Mouse (Mus musculus): ENCODE measurements around the gene Znrf2. TPM values are rescaled to one million over a fixed set of nuclear protein-coding genes. Genes with fewer than 3 reads are reported as not detected.
A peak's percentile ranks its signal among the peaks of the same experiment; 100 is the strongest.

Znrf2 gene
- total RNA-seq, 2 experiments from 2014 or later: 23.1 to 24.6 TPM

- no peak for DNase-seq (ENCODE audit: low spot score in 2 of 2)
- Histone ChIP-seq H3K4me3 (no peak overlapping the region), H3K27ac (no peak overlapping the region)
- no peak for TF ChIP-seq CTCF (conservative IDR thresholded peaks at IDR 0.05)
Observed at GRCm38 (mm10) chr6:54789139-54789538, 27.6 kb upstream of the Znrf2 start.

GRCm38 (mm10) chr6:54790071-54790470, 26.6 kb upstream of the Znrf2 start:
- TF ChIP-seq CTCF (conservative IDR thresholded peaks at IDR 0.05): no peak
- Histone ChIP-seq H3K4me3 (no peak overlapping the region), H3K27ac (no peak overlapping the region)
- DNase-seq (ENCODE audit: low spot score in 2 of 2): no peak

- no peak for DNase-seq (ENCODE audit: low spot score in 2 of 2)
- Histone ChIP-seq H3K4me3 (no peak overlapping the region), H3K27ac (no peak overlapping the region)
- TF ChIP-seq CTCF (conservative IDR thresholded peaks at IDR 0.05): no peak
Observed at GRCm38 (mm10) chr6:54793853-54794252, 22.9 kb upstream of the Znrf2 start.

GRCm38 (mm10) chr6:54794372-54794771, 22.3 kb upstream of the Znrf2 start:
- DNase-seq (ENCODE audit: low spot score in 2 of 2): no peak
- TF ChIP-seq CTCF (conservative IDR thresholded peaks at IDR 0.05): no peak
- no peak overlapping the region for H3K27ac ChIP-seq
- H3K4me3 ChIP-seq: no peak overlapping the region

GRCm38 (mm10) chr6:54794991-54795390, 21.7 kb upstream of the Znrf2 start:
- no peak for DNase-seq (ENCODE audit: low spot score in 2 of 2)
- TF ChIP-seq CTCF (conservative IDR thresholded peaks at IDR 0.05): no peak
- Histone ChIP-seq H3K4me3 (no peak overlapping the region), H3K27ac (no peak overlapping the region)

GRCm38 (mm10) chr6:54795971-54796370, 20.7 kb upstream of the Znrf2 start:
- DNase-seq (ENCODE audit: low spot score in 2 of 2): no peak
- TF ChIP-seq CTCF (conservative IDR thresholded peaks at IDR 0.05): no peak
- Histone ChIP-seq H3K4me3 (no peak overlapping the region), H3K27ac (no peak overlapping the region)

GRCm38 (mm10) chr6:54802348-54802747, 14.4 kb upstream of the Znrf2 start:
- no peak for TF ChIP-seq CTCF (conservative IDR thresholded peaks at IDR 0.05)
- Histone ChIP-seq H3K4me3 (no peak overlapping the region), H3K27ac (peak overlapping the region; percentile 16; the same call in 1 of the 2 replicates)
- peak; percentile 33 to 74 for DNase-seq (ENCODE audit: low spot score in 2 of 2)

- H3K27ac ChIP-seq: no peak overlapping the region
- no peak for TF ChIP-seq CTCF (conservative IDR thresholded peaks at IDR 0.05)
- DNase-seq (ENCODE audit: low spot score in 2 of 2): no peak
- no peak overlapping the region for H3K4me3 ChIP-seq
Observed at GRCm38 (mm10) chr6:54804066-54804864, 12.5 kb upstream of the Znrf2 start.

GRCm38 (mm10) chr6:54805779-54806178, 10.9 kb upstream of the Znrf2 start:
- no peak for TF ChIP-seq CTCF (conservative IDR thresholded peaks at IDR 0.05)
- DNase-seq (ENCODE audit: low spot score in 2 of 2): no peak
- H3K27ac ChIP-seq: no peak overlapping the region
- no peak overlapping the region for H3K4me3 ChIP-seq

- peak overlapping the region; percentile 39; the same call in 1 of the 2 replicates for H3K27ac ChIP-seq
- H3K4me3 ChIP-seq: no peak overlapping the region
- DNase-seq (ENCODE audit: low spot score in 2 of 2): peak in 1 of 2 experiments; percentile 37
- TF ChIP-seq CTCF (conservative IDR thresholded peaks at IDR 0.05): peak; percentile 71
Observed at GRCm38 (mm10) chr6:54809531-54810313, 7.0 kb upstream of the Znrf2 start.

- Histone ChIP-seq H3K27ac (peak overlapping the region; percentile 39; the same call in 1 of the 2 replicates), H3K4me3 (no peak overlapping the region)
- DNase-seq (ENCODE audit: low spot score in 2 of 2): no peak
- TF ChIP-seq CTCF (conservative IDR thresholded peaks at IDR 0.05): no peak
Observed at GRCm38 (mm10) chr6:54810314-54810646, 6.4 kb upstream of the Znrf2 start.

- Histone ChIP-seq H3K4me3 (no peak overlapping the region), H3K27ac (peak overlapping the region; percentile 62)
- no peak for TF ChIP-seq CTCF (conservative IDR thresholded peaks at IDR 0.05)
- DNase-seq (ENCODE audit: low spot score in 2 of 2): peak; percentile 57 to 71
Observed at GRCm38 (mm10) chr6:54811546-54812250, 5.0 kb upstream of the Znrf2 start.

- no peak for TF ChIP-seq CTCF (conservative IDR thresholded peaks at IDR 0.05)
- Histone ChIP-seq H3K27ac (peak overlapping the region; percentile 62), H3K4me3 (no peak overlapping the region)
- no peak for DNase-seq (ENCODE audit: low spot score in 2 of 2)
Observed at GRCm38 (mm10) chr6:54812276-54812675, 4.4 kb upstream of the Znrf2 start.

Data from layer of hippocampus, adult 2 months (tissue).